Mouse (Mus musculus) small intestine, adult 2 months (tissue): ENCODE data around the gene Epha10.

Experiments
- CTCF ChIP-seq: fragments of 200-500 bp; IDR thresholded peaks from 2 replicates; pipeline ENCODE4 v1.5.1; 2012; ENCODE audit warnings: low read depth, mild to moderate bottlenecking, control low read depth, inconsistent platforms, low read length, moderate library complexity, mixed read lengths; ENCODE audit not compliant: insufficient replicate concordance, insufficient read length; ENCODE audit errors: extremely low read depth
- POLR2A ChIP-seq: fragments of 200-500 bp; IDR thresholded peaks from 2 replicates; pipeline ENCODE4 v1.6.1; 2012; ENCODE audit warnings: low read depth, mild to moderate bottlenecking, control low read depth, inconsistent platforms, low read length, moderate library complexity

GRCm38 (mm10) chr4:124838035-124838700, 42.5 kb upstream of the Epha10 start:
- TF ChIP-seq CTCF (no peak), POLR2A (no peak)
